Mouse (Mus musculus): Measurements from ENCODE around the gene Xndc1. TPM values are rescaled to one million over a fixed set of nuclear protein-coding genes. Genes with fewer than 3 reads are reported as not detected.
A peak's percentile ranks its signal among the peaks of the same experiment; 100 is the strongest.

Gene Xndc1
- polyA plus RNA-seq, 1 experiment = not detected

DNA sequence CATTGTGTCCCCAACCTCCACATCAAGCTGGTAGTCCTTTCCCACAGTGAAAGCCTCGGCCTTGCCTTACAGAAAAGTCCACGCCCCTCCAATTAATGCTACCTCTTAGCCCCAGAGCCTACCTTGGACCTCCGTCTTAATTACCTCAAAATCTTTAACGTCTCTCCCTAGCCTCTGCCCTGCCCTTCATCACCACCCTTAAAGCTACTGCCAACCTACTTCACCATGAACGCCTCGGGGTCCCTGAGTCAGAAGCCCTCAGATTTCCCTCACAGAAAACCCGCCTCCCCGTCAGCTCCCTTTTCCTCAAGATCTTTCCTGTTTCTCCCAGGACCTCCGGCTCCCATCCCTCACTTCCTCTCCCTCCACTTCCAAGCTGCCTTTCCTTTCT, 661 bp upstream of the Xndc1 start:
- Histone ChIP-seq H3K4me3 (ENCODE audit: insufficient read depth, low read depth, low read length) (peak overlapping the region; percentile 95), H3K4me1 (ENCODE audit: control insufficient read depth, insufficient read depth, low read length) (peaks cover 7% of the 10 kb centered on the region; the same call in 1 of the 2 replicates), H3K27ac (ENCODE audit: insufficient read depth, low read depth, low read length) (peak overlapping the region; percentile 73)
- TF ChIP-seq POLR2A (IDR thresholded peaks at IDR 0.05; ENCODE audit: insufficient read depth, low read depth, low read length) = no peak
- 1% methylated on average over 9 of the region's 9 CpGs for WGBS

DNA sequence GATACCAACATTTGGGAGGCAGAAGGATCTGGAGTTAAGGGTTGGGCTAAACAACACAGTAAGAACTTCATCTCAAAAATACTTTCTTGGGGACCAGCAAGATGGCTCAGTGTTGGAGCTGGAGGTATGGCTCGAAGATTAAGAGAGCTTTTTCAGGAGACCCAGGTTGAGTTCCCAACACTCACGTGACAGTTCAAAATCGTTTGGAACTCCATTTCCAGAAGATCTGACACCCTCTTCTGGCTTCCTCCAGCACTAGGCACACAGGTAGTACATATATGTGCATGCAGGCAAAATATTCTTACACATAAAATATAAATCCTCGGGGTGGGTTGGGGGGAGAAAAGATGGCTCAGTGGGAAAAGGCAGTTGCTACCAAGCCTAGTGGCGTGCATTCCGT, 1.1 kb downstream of the Xndc1 start:
- Histone ChIP-seq H3K4me3 (ENCODE audit: insufficient read depth, low read depth, low read length) (no peak overlapping the region), H3K27ac (ENCODE audit: insufficient read depth, low read depth, low read length) (no peak overlapping the region), H3K4me1 (ENCODE audit: control insufficient read depth, insufficient read depth, low read length) (peaks cover 7% of the 10 kb centered on the region; the same call in 1 of the 2 replicates)
- whole genome bisulfite sequencing = 63% methylated on average over 6 of the region's 6 CpGs
- TF ChIP-seq POLR2A (IDR thresholded peaks at IDR 0.05; ENCODE audit: insufficient read depth, low read depth, low read length) = no peak
- TF ChIP-seq CTCF (IDR thresholded peaks at IDR 0.05; ENCODE audit: insufficient read depth, low read depth, low read length) = no peak

- Histone ChIP-seq H3K4me3 (ENCODE audit: insufficient read depth, low read depth, low read length) (no peak overlapping the region), H3K4me1 (ENCODE audit: control insufficient read depth, insufficient read depth, low read length) (no peaks in the 10 kb centered on the region), H3K27ac (ENCODE audit: insufficient read depth, low read depth, low read length) (no peak overlapping the region)
- TF ChIP-seq POLR2A (IDR thresholded peaks at IDR 0.05; ENCODE audit: insufficient read depth, low read depth, low read length) (no peak), CTCF (IDR thresholded peaks at IDR 0.05; ENCODE audit: insufficient read depth, low read depth, low read length) (no peak)
- 74% methylated on average over 7 of the region's 7 CpGs for WGBS
Observed at GRCm38 (mm10) chr7:102076714-102077296, 11.5 kb downstream of the Xndc1 start.

- H3K4me1 ChIP-seq (ENCODE audit: control insufficient read depth, insufficient read depth, low read length) = no peaks in the 10 kb centered on the region
- no peak overlapping the region for H3K4me3 ChIP-seq (ENCODE audit: insufficient read depth, low read depth, low read length)
- H3K27ac ChIP-seq (ENCODE audit: insufficient read depth, low read depth, low read length) = no peak overlapping the region
- 64% methylated on average over 7 of the region's 7 CpGs for WGBS
- TF ChIP-seq CTCF (IDR thresholded peaks at IDR 0.05; ENCODE audit: insufficient read depth, low read depth, low read length) (no peak), POLR2A (IDR thresholded peaks at IDR 0.05; ENCODE audit: insufficient read depth, low read depth, low read length) (no peak)
Observed at GRCm38 (mm10) chr7:102078517-102078916, 13.2 kb downstream of the Xndc1 start.

DNA sequence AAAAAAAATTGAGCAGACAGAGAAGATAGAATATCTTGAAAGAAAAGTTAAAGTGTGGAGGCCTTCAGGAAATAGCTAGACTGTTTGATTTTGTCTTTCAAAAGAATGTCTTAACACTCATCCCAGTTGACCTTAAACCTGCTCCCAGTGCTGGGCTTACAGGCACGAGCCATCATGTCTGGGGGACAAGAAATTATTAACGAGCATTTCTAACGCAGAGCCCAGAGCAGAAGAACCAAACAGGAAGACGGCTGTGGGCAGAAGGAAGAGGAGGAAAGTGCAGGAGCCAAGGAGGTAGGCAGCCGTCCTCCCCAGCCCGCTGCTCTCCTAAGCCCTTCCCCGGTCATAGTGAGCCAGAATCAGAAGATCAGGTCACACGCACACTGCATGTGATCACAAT, 15.0 kb downstream of the Xndc1 start:
- H3K27ac ChIP-seq (ENCODE audit: insufficient read depth, low read depth, low read length) = no peak overlapping the region
- 95% methylated on average over 8 of the region's 8 CpGs for WGBS
- no peaks in the 10 kb centered on the region for H3K4me1 ChIP-seq (ENCODE audit: control insufficient read depth, insufficient read depth, low read length)
- no peak for TF ChIP-seq POLR2A (IDR thresholded peaks at IDR 0.05; ENCODE audit: insufficient read depth, low read depth, low read length)
- TF ChIP-seq CTCF (IDR thresholded peaks at IDR 0.05; ENCODE audit: insufficient read depth, low read depth, low read length) = no peak
- no peak overlapping the region for H3K4me3 ChIP-seq (ENCODE audit: insufficient read depth, low read depth, low read length)

GRCm38 (mm10) chr7:102081784-102082183, 16.5 kb downstream of the Xndc1 start:
- Histone ChIP-seq H3K4me3 (ENCODE audit: insufficient read depth, low read depth, low read length) (no peak overlapping the region), H3K27ac (ENCODE audit: insufficient read depth, low read depth, low read length) (no peak overlapping the region), H3K4me1 (ENCODE audit: control insufficient read depth, insufficient read depth, low read length) (no peaks in the 10 kb centered on the region)
- no peak for TF ChIP-seq POLR2A (IDR thresholded peaks at IDR 0.05; ENCODE audit: insufficient read depth, low read depth, low read length)
- TF ChIP-seq CTCF (IDR thresholded peaks at IDR 0.05; ENCODE audit: insufficient read depth, low read depth, low read length) = no peak
- 98% methylated on average over 5 of the region's 5 CpGs for WGBS

DNA sequence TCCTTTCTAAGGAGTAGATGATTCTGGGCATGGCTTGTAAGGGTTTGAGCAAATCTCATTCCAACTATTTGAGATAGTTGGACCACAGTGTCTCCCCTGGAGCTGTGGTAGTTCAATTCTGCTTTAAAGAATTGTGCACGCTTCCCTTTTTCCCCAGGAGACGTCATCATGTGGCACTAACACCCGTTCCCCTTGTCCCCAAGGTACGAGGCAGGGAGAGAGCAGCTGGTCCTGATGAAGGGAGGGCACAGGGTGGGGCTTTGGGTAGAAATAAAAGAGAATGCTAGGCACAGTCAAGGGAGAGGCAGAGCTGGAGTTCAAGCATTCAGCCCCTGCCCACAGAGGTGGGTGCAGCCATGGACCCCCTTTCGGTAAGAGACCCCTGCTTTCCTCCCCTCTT, 17.5 kb downstream of the Xndc1 start, which contains the start of gene Trpc2:
TSS of gene Trpc2 (plus strand) at position 301 of the 400 bp plus-strand sequence.
- Histone ChIP-seq H3K4me3 (ENCODE audit: insufficient read depth, low read depth, low read length) (no peak within 1 kb of the TSS), H3K27ac (ENCODE audit: insufficient read depth, low read depth, low read length) (no peak within 1 kb of the TSS), H3K4me1 (ENCODE audit: control insufficient read depth, insufficient read depth, low read length) (no peaks in the 10 kb centered on the region)
- WGBS = 82% methylated on average over 5 of the region's 5 CpGs
- TF ChIP-seq POLR2A (IDR thresholded peaks at IDR 0.05; ENCODE audit: insufficient read depth, low read depth, low read length) (no peak), CTCF (IDR thresholded peaks at IDR 0.05; ENCODE audit: insufficient read depth, low read depth, low read length) (no peak)

DNA sequence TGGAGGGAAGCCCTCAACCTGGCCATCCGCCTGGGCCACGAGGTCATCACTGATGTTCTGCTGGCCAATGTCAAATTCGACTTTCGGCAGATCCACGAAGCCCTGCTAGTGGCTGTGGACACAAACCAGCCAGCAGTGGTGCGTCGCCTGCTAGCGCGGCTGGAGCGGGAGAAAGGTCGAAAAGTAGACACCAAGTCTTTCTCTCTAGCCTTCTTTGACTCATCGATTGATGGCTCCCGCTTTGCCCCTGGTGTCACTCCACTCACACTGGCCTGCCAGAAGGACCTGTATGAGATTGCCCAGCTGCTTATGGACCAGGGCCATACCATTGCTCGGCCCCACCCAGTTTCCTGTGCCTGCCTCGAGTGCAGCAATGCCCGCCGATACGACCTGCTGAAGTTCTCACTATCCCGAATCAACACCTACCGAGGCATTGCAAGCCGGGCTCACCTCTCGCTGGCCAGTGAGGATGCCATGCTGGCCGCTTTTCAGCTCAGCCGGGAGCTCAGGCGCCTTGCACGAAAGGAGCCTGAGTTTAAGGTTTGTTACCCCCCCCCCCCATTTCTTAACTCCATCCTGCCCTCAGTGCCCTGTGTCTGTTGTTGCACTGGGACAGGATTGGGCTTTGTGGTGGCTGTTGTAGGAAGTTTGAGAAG, 18.9 kb downstream of the Xndc1 start:
- 91% methylated on average over 26 of the region's 26 CpGs for WGBS
- H3K4me3 ChIP-seq (ENCODE audit: insufficient read depth, low read depth, low read length) = no peak overlapping the region

DNA sequence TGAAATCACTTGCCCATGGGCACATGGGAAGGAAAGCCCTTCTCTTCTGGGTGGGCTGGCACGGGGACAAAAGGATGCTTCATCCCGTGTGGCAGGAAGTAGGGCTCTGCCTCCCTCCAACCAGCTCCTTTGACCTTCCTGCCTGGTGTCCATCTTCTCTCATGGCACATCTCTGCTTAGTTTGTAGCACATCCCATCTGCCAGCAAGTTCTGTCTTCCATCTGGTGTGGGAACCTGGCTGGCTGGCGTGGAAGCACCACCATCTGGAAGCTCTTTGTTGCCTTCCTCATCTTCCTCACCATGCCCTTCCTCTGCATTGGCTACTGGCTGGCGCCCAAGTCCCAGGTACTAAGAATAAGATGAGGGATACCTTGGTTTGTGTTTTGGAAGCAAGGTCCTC, 22.0 kb downstream of the Xndc1 start:
- 83% methylated on average over 4 of the region's 4 CpGs for WGBS
- no peak overlapping the region for H3K27ac ChIP-seq (ENCODE audit: insufficient read depth, low read depth, low read length)
- H3K4me1 ChIP-seq (ENCODE audit: control insufficient read depth, insufficient read depth, low read length) = no peaks in the 10 kb centered on the region
- H3K4me3 ChIP-seq (ENCODE audit: insufficient read depth, low read depth, low read length) = no peak overlapping the region
- no peak for TF ChIP-seq CTCF (IDR thresholded peaks at IDR 0.05; ENCODE audit: insufficient read depth, low read depth, low read length)
- TF ChIP-seq POLR2A (IDR thresholded peaks at IDR 0.05; ENCODE audit: insufficient read depth, low read depth, low read length) = no peak

More for the DNA sequence above, 18.9 kb downstream of the Xndc1 start:
- Histone ChIP-seq H3K27ac (ENCODE audit: insufficient read depth, low read depth, low read length) (no peak overlapping the region), H3K4me1 (ENCODE audit: control insufficient read depth, insufficient read depth, low read length) (no peaks in the 10 kb centered on the region)
- TF ChIP-seq CTCF (IDR thresholded peaks at IDR 0.05; ENCODE audit: insufficient read depth, low read depth, low read length) (no peak), POLR2A (IDR thresholded peaks at IDR 0.05; ENCODE audit: insufficient read depth, low read depth, low read length) (no peak)
